Mouse (Mus musculus) liver, embryonic 14.5 days (tissue): ENCODE results near the gene Cdh16. TPM values are rescaled to one million over a fixed set of nuclear protein-coding genes. Genes with fewer than 3 reads are reported as not detected.

Source experiments
- ATAC-seq: fragments of 200-750 bp; cut with Nextera tagmentation; 2 replicates; pipeline ENCODE4 v1.8.0; 2017; ENCODE audit warnings: moderate number of reproducible peaks, mild to moderate bottlenecking, moderate library complexity; ENCODE audit not compliant: insufficient read depth
- DNase-seq, 3 experiments: peaks; one replicate each; pipeline ENCODE4 v3.0.0-alpha.2; 2012 to 2013; ENCODE audit warnings: low read depth in 3 of 3, low spot score in 3 of 3
- H3K27ac ChIP-seq: fragments of 300-500 bp; sonication (generic); 2 replicates; pipeline ENCODE4 v1.5.1; 2014; ENCODE audit warnings: moderate library complexity, mild to moderate bottlenecking, control low read depth, inconsistent platforms
- H3K27me3 ChIP-seq: fragments of 300-500 bp; sonication (generic); 2 replicates; pipeline ENCODE4 v1.6.1; 2014; ENCODE audit warnings: mild to moderate bottlenecking, low read length, moderate library complexity; ENCODE audit not compliant: control insufficient read depth, insufficient read depth
- H3K36me3 ChIP-seq: fragments of 300-500 bp; sonication (generic); replicated peaks from 2 replicates; pipeline ENCODE4 v1.6.1; 2014; ENCODE audit warnings: low read depth; ENCODE audit not compliant: control insufficient read depth, insufficient read depth
- H3K4me1 ChIP-seq, 2 experiments: fragments of 200-500 bp in 1 of 2; fragments of 300-500 bp in 1 of 2; sonication (generic) in 1 of 2; replicated peaks; 2 replicates each; pipeline ENCODE4 v1.6.1; 2012 to 2014; ENCODE audit warnings: antibody characterized with exemption in 1 of 2, inconsistent platforms in 1 of 2, low read length in 1 of 2; ENCODE audit not compliant: control insufficient read depth in 2 of 2, insufficient read depth in 2 of 2
- H3K4me2 ChIP-seq: fragments of 300-500 bp; sonication (generic); 2 replicates; pipeline ENCODE4 v1.6.1; 2014; ENCODE audit warnings: low read depth, mild to moderate bottlenecking, control low read depth, moderate library complexity
- H3K4me3 ChIP-seq, 2 experiments: fragments of 200-500 bp in 1 of 2; fragments of 300-500 bp in 1 of 2; sonication (generic) in 1 of 2; 2 replicates each; pipeline ENCODE4 v1.5.1; 2012 to 2014; ENCODE audit warnings: low read depth in 2 of 2, low read length in 2 of 2, mild to moderate bottlenecking in 2 of 2, control low read depth in 1 of 2, inconsistent platforms in 1 of 2, moderate library complexity in 1 of 2; ENCODE audit not compliant: insufficient read depth in 1 of 2
- H3K9ac ChIP-seq: fragments of 300-500 bp; sonication (generic); replicated peaks from 2 replicates; pipeline ENCODE4 v1.6.1; 2014; ENCODE audit warnings: mild to moderate bottlenecking, control low read depth, moderate library complexity
- H3K9me3 ChIP-seq: fragments of 300-500 bp; sonication (generic); 2 replicates; pipeline ENCODE4 v1.6.1; 2016; ENCODE audit warnings: low read length, mixed read lengths; ENCODE audit not compliant: control insufficient read depth
- CTCF ChIP-seq: IDR thresholded peaks from 2 replicates; pipeline ENCODE4 v1.5.1; 2016; ENCODE audit warnings: antibody characterized with exemption, low read depth, control low read depth
- EP300 ChIP-seq: IDR thresholded peaks from 2 replicates; pipeline ENCODE4 v1.6.1; 2016; ENCODE audit warnings: antibody characterized with exemption, low read depth
- WGBS: fragments of 180-500 bp; shearing (Covaris S2); extraction: QIAGEN DNeasy Blood & Tissue Kit; methylation state at CpG from one replicate; pipeline ENCODE4 v1.1.7; 2014; ENCODE audit not compliant: insufficient replicate concordance; 5-methylcytosine and 5-hydroxymethylcytosine counted together
- polyA plus RNA-seq, 2 experiments: library from polyadenylated mRNA; depleted of rRNA in 1 of 2; stranded (reverse) in 1 of 2; unstranded in 1 of 2; fragments of >200 nt; fragmentation: Nextera tagmentation in 1 of 2; extraction: Ambion mirVana in 1 of 2; gene quantifications; 2 replicates each; pipeline versions ENCODE4 v1.2.1 to v1.2.3; 2012 to 2014

Cdh16 gene
- polyA plus RNA-seq, 2 experiments, result 0.02 TPM; not detected in 1

GRCm38 (mm10) chr8:104606329-104606728 lies 17.9 kb downstream of the Cdh16 start:
- Histone ChIP-seq H3K9me3 (no peaks in the 10 kb centered on the region), H3K27ac (no peak overlapping the region), H3K4me2 (no peak overlapping the region), H3K36me3 (no peaks in the 10 kb centered on the region), H3K9ac (no peak overlapping the region), H3K4me3 (no peak overlapping the region), H3K4me1 (peaks cover 0 to 6% of the 10 kb centered on the region in 2 experiments; a peak in 3 of 4 replicates), H3K27me3 (peaks cover 1% of the 10 kb centered on the region)
- no peak for DNase-seq
- WGBS, result 37% methylated on average over 6 of the region's 6 CpGs
- no peak for TF ChIP-seq EP300
- no peak for TF ChIP-seq CTCF
- ATAC-seq, result no peak

GRCm38 (mm10) chr8:104603245-104603593 lies 21.0 kb downstream of the Cdh16 start:
- no peak for TF ChIP-seq EP300
- TF ChIP-seq CTCF, result no peak
- H3K36me3 ChIP-seq, result no peaks in the 10 kb centered on the region
- ATAC-seq, result no peak
- no peak overlapping the region for H3K9ac ChIP-seq
- H3K4me3 ChIP-seq, result no peak overlapping the region
- no peak for DNase-seq
- no peaks in the 10 kb centered on the region for H3K9me3 ChIP-seq
- WGBS, result 55% methylated on average over 4 of the region's 4 CpGs
- no peak overlapping the region for H3K27ac ChIP-seq
- H3K4me1 ChIP-seq, result peaks cover 0 to 6% of the 10 kb centered on the region in 2 experiments; a peak in 3 of 4 replicates
- peaks cover 3% of the 10 kb centered on the region for H3K27me3 ChIP-seq
- H3K4me2 ChIP-seq, result no peak overlapping the region

- Histone ChIP-seq H3K9me3 (no peaks in the 10 kb centered on the region), H3K4me2 (peak overlapping the region; percentile 42), H3K27me3 (peaks cover 3% of the 10 kb centered on the region), H3K4me3 (peak overlapping the region in 1 of 2 experiments; percentile 7; a peak in 1 of 4 replicates), H3K36me3 (no peaks in the 10 kb centered on the region), H3K27ac (no peak overlapping the region), H3K4me1 (peaks cover 0 to 6% of the 10 kb centered on the region in 2 experiments; a peak in 3 of 4 replicates), H3K9ac (no peak overlapping the region)
- ATAC-seq (peak; percentile 75), DNase-seq (peak; percentile 50 to 55 (median 52))
- 19% methylated on average over 21 of the region's 21 CpGs for WGBS
- no peak for TF ChIP-seq EP300
- peak; percentile 94 for TF ChIP-seq CTCF
Measured at GRCm38 (mm10) chr8:104602468-104603244, 21.5 kb downstream of the Cdh16 start.

- no peaks in the 10 kb centered on the region for H3K9me3 ChIP-seq
- no peak overlapping the region for H3K27ac ChIP-seq
- H3K27me3 ChIP-seq, result peaks cover 3% of the 10 kb centered on the region
- DNase-seq (no peak), ATAC-seq (peak; percentile 29)
- peak overlapping the region; percentile 42 for H3K4me2 ChIP-seq
- H3K4me1 ChIP-seq, result peaks cover 0 to 6% of the 10 kb centered on the region in 2 experiments; a peak in 3 of 4 replicates
- H3K36me3 ChIP-seq, result no peaks in the 10 kb centered on the region
- TF ChIP-seq CTCF, result no peak
- TF ChIP-seq EP300, result no peak
- WGBS, result under 1% methylated on average over 12 of the region's 12 CpGs
- no peak overlapping the region for H3K4me3 ChIP-seq
- H3K9ac ChIP-seq, result no peak overlapping the region
Measured at GRCm38 (mm10) chr8:104601941-104602371, 22.2 kb downstream of the Cdh16 start.

DNA sequence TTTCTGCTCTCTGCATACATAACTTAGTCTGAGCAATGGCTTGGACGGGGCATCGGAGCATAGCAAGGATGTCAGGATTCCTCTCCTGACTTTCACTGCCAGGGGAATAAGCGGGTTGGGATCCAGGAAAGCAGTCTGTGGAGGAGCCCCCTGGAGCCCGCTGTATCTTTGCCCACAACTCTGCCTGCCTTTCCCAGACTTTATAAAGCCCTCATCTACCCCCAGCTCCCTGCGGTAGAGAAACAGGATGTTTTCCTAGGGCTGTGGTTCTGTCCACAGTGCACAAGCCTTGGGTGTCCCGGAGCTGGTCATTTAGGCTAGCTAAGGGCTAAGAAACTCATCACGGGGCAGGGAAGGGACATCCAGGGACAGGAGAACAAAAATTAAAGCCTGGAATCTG lies 22.8 kb downstream of the Cdh16 start:
- 27% methylated on average over 7 of the region's 7 CpGs for WGBS
- no peak for ATAC-seq

More for the DNA sequence above, 22.8 kb downstream of the Cdh16 start:
- no peak for DNase-seq
- no peak overlapping the region for H3K9ac ChIP-seq
- H3K4me3 ChIP-seq, result no peak overlapping the region
- H3K9me3 ChIP-seq, result no peaks in the 10 kb centered on the region
- H3K4me2 ChIP-seq, result peak overlapping the region; percentile 42
- H3K27me3 ChIP-seq, result peaks cover 3% of the 10 kb centered on the region
- no peak overlapping the region for H3K27ac ChIP-seq
- peaks cover 0 to 7% of the 10 kb centered on the region in 2 experiments; a peak in 3 of 4 replicates for H3K4me1 ChIP-seq
- H3K36me3 ChIP-seq, result no peaks in the 10 kb centered on the region
- TF ChIP-seq EP300 (no peak), CTCF (no peak)
